Mouse (Mus musculus) regulatory T cell (primary cell): ENCODE data around the gene Cldn22.

ENCODE experiments used
- in situ Hi-C: fragments of 300-600 bp; cut with MboI, MseI; formaldehyde crosslinking; loops from one replicate; pipeline ENCODE4 v1.15.1; 2025; ENCODE audit warnings: high pct_unique_total_duplicates

Gene Cldn22

DNA sequence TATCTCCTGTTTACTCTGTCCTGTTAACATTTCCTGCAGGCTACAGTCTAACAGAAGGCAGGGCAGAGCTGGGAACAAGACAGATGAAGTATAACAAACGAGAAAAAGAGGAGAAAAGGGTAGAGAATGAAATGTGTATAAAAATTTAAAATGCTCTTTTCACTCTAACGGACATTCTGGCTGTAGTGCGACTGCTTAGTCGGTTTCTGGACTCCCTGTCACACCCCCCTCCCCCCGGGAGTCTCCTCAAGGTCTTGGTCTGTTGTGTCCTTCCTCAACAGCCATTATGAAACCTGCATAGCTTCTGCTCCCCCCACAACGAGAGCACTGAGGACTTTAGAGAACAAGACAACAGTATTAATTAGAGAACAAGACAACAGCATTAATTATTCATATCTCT, 8.3 kb downstream of the Cldn22 start:
- in situ Hi-C loops, result no loop called here

GRCm38 (mm10) chr8:47833944-47834343, 9.7 kb downstream of the Cldn22 start:
- in situ Hi-C loops, result no loop called here

DNA sequence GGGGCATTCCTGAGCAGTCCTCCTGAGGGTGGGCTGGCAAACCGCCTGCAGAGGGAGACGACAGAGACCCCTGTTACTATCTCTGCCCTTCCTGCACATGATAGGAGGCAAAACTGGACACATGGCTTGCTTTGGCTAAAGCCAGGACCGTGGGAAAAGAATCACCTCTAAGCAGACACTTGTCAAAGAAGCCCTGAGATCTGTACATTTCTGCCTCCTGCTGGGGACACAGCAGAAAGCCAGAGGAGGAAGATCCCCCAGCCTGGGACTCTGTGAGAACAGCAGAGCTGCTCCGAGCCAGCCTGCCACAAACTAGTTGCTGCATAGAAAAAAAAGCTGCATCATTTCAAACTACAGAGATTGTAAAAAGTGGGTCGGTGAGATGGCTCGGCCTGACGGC, 18.8 kb downstream of the Cldn22 start:
- in situ Hi-C loops, result no loop called here

GRCm38 (mm10) chr8:47843651-47844050, 19.4 kb downstream of the Cldn22 start:
- in situ Hi-C loops, result no loop called here

DNA sequence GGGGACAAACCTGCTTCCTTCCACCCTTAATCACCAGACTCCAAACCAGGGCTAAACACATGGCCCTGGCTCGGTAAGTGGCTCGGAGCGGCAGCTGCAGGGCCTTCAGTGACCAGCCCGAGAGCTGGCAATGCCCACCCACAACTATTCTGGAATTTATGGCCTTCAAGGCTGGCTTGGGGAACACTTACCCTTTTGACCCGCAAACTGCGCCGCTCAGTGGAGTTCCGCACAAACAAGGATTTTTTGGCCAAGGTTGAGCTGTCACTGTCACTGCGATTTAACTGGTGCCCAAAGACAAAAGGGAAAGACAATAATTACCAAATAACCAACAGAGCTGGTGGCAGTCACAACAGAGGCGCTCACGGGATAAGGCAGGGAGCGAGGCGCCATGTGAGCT, 21.7 kb downstream of the Cldn22 start:
- in situ Hi-C loops, result no loop called here

DNA sequence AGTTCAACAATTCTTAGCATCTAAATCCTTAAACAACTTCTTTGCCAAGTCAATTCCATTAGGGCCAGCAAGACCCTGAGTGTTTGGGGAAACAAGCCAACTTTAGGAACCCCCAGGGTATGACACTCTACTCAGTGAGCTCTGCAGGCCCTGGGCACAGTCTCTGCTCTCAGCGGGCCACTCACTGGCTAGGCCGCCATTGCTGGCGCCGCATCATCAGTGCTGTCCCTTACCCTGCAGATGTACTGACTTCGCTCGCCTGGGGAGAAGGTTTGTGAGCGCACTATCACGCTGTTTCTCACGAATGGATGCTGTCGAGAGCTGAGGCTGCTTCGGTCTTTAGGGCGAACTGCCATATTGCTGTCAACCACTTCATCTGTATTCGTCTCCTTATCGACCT, 22.9 kb downstream of the Cldn22 start:
- in situ Hi-C loops, result no loop called here

GRCm38 (mm10) chr8:47847931-47848330, 23.6 kb downstream of the Cldn22 start:
- in situ Hi-C loops, result no loop called here

DNA sequence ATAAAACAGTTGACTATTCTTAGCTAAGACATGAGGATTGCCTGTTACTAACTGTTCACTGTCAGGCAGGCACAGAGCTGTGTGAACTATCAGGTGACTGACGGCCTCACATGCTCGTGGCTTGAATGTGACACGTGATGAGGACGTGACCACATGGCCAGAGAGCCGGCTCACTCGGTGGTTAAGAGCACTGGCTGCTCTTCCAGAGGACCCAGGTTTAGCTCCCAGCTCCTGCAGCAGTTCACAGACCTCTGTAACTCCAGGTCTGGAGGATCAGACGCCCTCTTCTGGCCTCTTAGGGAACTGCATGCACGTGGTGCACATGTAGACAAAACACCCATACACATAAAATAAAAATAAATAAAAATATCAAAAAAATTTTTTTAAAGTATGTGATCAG, 25.6 kb downstream of the Cldn22 start:
- in situ Hi-C loops, result no loop called here

DNA sequence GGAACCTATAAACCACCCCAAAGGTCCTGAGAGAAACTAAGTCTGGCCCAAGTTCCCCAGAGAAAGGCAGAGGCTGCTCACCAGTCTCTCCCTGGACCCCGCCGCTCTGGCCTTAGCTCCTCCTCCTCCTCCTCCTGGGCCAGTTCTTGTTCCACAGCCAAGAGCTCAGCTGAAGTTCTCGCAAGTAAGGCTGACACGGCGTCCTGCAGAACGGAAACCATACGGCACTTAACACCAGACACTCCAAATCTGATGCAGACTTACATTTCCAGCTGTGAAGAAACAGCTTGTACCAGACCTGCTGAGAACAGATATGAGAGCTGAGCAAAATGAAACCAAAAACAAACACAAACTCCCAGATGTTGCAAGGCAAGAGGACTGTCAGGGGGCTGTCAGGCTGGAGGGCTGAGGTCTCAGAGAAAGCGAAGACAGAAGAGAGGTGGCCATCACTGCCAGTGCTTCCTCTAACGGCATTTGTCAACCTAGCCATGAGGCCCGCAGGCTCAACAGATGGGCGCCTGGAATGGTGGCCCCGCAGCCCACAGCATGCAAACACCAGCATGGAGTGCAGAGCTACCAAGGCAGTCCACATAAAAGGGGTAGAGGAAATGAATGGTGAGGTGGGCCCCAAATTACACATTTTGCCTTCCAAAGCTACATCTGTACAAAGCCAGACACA, 27.7 kb downstream of the Cldn22 start:
- in situ Hi-C loops, result no loop called here

DNA sequence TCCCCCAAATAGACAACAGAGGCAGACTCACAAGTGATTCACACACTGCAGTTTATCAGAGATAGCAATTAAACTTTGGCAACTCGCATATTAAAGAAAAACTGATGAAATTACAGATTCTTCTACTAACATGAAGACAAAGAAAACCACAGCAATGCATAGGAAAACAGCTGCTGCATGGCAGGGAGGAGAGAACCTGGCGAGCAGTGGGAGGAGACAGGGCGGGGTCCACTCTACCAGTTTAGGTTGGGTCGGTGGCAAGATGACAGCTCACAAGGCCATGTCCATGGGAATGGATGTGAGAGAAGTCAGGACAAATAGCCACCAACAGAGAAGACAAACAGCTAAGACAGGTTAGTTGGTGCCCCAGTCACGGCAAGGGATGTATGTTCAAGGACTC, 28.5 kb downstream of the Cldn22 start:
- in situ Hi-C loops, result no loop called here

DNA sequence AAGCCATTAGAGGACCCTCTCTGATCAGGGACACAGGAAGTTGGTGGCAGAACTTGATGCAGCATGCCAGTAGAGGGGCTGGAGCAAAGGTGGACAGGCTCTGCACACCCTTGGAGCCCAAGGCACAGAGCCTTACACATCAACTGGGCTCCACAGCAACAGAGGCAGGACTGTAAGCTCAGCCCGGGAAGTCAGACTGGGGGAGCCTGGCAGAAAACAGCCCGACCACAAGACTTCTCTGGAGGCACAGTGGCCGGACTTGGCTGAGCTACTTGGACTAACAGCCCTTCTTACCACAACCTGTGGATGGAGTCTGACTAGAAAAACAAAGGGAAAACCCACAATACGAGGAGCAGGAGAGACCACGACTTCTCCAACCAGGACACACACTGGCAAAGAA, 29.1 kb downstream of the Cldn22 start:
- in situ Hi-C loops, result no loop called here

DNA sequence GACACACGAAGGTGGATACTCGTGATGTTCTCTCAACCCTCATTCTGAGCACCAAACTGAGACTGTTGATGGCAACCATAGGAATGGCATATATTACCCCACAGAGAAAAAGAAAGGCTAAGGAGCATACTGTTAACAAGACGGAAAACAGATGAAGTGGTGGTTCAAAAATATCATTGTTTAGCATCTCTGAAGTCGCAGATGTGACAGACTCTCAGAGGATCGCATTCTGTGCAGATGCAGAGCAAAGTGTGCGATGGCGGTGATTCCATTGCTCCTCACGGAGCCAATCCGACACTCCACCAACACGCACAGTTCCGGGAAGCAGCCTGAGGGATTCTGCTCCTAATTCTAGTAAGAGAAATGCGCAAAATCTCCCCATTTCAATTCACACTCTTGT, 35.0 kb downstream of the Cldn22 start:
- in situ Hi-C loops, result no loop called here

DNA sequence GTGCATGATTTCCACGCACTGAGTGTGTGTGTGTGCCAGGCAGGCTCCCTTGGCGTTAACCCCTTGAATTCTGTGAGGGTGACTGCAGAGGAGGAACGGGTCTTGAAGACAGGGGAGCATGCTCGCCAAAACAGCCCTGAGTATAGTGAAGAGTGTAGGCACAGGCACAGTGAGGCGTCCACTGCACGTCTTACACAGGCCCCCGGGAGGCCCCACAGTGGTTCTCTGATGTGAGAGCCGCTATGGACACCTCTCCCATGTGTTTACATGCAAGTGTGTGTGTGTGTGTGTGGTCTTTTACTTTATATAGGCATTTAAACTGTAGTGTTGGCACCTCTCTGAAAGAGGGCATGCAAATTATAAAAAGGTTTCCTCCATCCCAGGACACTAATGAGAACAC, 42.3 kb downstream of the Cldn22 start:
- in situ Hi-C loops, result no loop called here

- in situ Hi-C loops, result no loop called here
Measured at GRCm38 (mm10) chr8:47867067-47867466, 42.8 kb downstream of the Cldn22 start.

DNA sequence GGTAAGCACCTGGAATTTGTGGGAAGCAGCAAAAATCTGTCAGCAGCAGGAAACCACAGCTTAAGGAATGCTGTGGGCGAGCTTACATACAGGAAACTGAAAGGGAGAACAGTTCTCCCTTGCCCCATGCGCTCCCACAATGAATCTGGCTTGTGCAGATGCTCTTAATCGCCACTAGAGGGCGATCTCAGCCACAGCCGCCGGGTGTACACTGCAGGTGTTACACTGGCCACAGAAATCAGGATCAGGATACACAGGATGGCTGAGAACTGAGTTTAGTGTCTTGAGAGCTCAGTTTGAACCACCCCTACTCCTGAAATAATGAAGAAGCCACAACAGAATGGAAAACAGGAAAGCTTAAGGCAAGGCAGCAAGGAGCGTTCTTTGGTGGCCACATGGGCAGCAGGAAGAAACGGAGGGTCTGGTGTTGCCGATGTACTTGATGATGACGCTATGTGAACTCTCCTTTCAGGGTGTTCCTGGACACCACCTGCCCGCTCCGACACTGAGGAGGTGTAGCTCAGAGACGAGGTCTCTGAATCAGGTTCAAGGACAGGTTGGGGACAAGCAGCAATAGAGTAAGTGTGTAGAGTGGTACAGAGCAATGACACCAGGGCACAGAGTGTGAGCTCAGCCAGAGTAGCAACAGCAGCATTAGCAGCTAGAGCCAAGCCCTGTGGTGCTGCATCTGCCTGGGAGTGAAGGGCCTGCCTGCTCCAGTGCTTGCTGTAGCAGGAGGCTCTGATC, 48.3 kb downstream of the Cldn22 start:
- in situ Hi-C loops, result loop anchor here (5.0 kb wide), 1 partner anchor 145 kb away; no protein-coding TSS in a partner anchor

- in situ Hi-C loops, result loop anchor here (5.0 kb wide), 1 partner anchor 143 kb away; no protein-coding TSS in a partner anchor
Measured at GRCm38 (mm10) chr8:47874497-47875178, 50.4 kb downstream of the Cldn22 start.
